Mouse (Mus musculus): Measurements from ENCODE around the gene Pknox2.

The Pknox2 gene

GRCm38 (mm10) chr9:37099595-37099994, 47.6 kb downstream of the Pknox2 start:
- DNase-seq = no peak

GRCm38 (mm10) chr9:37098600-37098999, 48.6 kb downstream of the Pknox2 start:
- DNase-seq = no peak

DNA sequence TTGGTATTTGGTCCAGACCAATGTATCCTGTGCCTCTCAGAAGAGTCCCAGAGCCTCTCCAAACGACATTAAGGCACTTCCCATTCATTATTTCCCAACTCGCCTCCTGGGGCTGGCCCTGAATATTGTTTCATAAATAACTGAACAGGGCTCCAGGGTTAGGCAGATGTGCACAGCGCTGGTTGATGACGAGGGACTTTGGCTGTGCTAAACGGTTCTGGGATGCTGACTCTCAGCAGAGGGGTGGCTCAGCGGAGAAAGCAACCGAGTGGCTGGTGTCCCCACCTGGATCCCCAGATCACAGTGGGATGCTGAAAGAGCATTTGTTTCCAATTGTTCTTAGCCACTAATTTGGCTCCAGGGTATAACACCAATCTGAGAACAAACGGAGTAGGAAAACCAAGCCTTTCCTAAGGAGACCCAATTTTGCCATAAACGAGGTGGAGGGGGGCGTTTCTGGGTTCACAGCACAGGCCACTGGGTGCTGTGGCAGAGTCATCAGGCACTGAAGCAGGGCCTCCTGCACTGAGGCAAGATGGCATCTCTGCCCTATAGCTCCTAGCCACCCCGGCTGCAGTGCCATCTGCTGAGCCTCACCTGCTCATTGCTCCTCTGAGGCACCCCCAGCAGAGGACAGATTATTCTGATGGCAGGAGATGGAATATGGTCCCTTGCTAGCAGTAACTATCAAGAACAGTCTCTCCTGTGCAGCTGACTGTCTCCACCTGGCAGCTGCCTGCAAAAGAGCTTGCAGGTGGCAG, 52.8 kb downstream of the Pknox2 start:
- no peak for DNase-seq

DNA sequence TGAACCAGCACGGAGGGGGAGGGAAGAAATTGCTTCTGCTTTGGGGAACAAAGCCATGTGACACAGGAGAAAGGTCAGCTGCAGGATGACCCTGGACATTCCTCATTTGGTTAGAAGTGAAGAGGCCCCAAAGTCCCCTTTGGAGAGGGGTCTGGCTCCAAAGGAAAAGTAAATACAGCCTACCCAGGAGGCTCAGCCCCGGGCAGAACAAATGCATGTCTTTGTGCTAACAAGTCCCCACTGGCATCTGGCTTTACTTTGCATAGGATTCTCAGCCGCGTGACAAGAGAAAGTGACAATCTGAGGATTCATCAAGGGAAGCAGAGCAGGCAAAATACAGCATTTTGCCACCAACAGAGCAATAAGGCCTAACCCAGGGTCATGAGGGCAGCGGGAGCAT, 54.1 kb downstream of the Pknox2 start:
- no peak for DNase-seq

DNA sequence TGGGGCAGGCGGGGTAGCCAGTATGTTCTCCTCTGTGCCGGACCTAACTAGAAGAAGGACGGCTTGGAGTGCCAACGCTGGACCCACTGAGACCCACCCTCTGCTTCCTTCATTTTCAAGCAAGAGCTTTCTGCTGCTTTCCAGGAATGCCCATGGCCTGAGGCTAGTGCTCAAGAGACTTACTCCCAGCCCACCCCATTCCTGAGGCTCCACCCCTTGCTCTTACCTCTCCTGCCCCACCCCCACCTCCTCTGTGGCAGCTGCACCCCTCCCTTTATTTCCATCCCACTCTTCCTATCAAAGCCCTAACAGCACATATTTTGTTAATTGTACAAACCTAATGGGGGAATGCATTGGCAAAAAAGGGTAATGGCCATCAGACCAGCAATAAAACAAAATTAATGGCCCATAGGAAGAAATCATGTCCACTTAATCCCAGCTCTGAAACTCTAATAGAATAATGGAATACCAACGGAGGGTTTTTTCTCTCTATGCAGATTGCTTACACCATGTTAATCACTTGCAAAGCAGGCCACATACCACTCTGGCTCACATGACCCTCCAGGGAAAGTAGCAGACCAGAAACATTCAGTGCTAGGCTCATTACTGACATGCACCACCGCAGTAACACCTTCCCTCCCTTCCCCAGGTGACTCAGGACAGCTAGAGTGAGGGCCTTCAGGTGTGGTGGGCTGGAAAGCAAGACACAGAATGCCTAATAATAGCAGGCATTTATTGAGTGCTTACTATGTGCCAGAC, 57.1 kb downstream of the Pknox2 start:
- no peak for DNase-seq

DNA sequence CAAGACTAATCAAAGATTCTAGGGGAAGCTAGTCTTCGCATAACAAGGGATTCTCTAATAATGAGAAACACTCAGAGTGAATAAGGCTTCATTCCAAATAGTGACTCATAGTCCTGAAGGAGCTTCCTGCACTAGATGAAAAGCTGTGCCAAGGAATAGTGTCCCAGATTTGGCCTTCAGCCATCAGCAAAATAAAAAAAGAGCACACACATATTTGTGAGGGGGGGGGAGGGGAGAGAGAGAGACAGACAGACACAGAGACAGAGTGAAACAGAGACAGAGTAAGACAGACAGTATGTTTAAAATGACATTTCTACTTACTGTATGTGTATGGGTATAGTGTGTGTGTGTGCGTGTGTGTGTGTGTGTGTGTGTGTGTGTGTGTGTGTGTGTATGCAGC, 61.8 kb downstream of the Pknox2 start:
- DNase-seq = no peak

- DNase-seq = no peak
Observed at GRCm38 (mm10) chr9:37082246-37082645, 65.0 kb downstream of the Pknox2 start.

- DNase-seq = no peak
Observed at GRCm38 (mm10) chr9:37080309-37080708, 66.9 kb downstream of the Pknox2 start.

GRCm38 (mm10) chr9:37077063-37077418, 70.2 kb downstream of the Pknox2 start:
- DNase-seq = no peak

DNA sequence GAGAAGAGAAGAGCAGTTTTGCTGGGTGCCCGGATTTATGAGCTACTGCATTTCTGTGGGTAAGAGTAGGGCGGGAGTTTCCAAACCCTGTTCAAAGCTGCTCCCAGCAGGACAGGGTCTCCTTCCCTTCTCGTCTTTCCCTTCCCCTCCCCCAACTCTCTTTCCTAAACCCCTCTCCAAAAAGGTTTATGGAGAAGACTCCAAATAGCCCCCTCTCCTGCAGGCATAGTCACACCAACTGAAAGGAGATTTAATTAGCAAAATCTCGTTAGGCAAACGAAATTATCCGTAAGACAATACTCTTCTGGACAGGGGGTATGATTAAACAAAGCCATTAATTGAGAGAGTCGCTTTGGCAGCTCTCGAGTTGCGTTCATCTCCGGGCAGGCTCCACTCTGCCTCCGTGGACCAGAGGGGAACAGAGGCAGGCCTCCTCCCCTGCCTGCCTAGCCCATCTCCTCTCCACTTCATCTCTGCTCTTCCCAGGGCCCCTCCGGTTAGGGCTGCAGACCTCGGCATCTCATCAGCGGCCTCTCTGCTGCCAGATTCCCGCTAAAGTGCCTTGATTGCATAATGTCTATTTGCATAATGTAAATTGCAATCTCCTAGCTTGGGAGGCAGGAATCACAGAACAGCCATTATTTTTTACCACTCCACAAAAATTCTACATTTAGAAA, 70.7 kb downstream of the Pknox2 start:
- DNase-seq = no peak

DNA sequence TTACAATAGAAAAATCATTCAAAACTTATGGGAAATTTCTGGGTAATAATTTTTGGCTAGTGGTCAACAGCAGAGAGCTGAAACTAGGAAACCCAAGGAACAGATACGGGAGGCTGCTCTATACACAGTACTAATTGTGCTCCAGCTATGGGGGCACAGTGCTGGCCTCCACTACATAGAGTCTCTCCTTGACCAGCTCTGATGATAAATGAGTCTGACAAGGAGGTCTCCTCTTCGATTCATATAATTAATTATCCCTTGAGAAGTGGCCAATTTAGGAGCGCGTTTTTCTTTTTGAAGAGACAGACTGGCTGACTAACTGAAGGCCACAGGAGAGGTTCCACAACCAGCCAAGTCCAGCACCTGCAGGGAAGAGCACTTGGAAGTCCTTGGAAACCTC, 71.3 kb downstream of the Pknox2 start:
- no peak for DNase-seq

DNA sequence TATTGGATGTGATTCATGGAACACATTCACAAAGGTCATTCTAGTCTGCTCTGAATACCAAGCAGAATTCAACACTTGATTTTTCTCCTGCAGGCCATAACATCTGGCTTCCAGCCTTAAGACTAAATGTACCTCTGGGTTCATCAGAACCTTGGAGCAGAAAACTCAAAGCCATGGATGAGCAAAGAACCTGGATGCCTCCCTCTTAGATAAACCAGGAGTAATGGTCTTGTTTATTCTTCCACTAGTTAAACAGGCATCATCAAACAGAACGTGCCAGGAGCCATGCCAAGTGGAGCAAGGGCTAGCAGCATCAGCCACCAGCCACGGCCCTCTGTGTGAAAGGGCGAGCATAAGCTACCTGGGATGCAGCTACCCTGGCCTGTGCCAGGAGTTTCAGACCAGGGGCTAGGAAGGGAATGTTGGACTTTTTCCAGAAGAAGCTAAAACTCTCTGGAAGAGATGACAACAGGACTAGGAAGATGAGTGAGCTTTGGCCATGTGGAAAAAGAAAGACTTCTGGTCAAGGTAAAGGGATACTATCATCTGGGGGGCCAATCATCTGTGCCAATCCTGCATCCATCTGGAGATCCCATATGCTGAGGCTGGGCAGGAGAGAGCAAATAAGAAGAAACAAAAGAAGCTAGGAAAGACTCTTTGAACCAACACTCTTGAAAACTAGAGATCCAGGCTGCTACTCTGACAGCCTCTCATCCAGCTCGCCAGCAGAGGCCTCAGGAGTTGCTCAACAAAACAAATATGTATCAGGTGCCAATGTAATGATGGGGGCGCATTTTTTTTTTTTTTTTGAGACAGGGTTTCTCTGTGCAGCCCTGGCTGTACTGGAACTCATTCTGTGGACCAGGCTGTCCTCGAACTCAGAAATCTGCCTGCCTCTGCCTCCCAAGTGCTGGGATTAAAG, 77.6 kb downstream of the Pknox2 start:
- DNase-seq = no peak

DNA sequence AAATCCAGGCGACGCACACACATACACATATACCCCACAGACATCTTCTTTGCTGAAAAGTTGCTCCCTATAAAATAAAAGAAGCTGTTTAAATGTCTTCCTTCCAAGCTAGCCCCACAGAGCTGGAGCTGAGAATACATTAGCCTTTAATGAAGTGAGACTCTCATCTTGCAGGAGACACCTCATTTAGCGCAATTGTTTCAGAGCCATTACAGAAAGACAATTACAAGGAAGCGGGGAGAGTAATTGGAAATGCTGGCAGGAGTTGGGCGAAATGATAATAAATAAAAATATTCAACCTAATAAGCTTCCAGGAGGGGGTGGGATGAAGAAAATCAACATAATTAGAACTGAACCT, 79.8 kb downstream of the Pknox2 start:
- no peak for DNase-seq

DNA sequence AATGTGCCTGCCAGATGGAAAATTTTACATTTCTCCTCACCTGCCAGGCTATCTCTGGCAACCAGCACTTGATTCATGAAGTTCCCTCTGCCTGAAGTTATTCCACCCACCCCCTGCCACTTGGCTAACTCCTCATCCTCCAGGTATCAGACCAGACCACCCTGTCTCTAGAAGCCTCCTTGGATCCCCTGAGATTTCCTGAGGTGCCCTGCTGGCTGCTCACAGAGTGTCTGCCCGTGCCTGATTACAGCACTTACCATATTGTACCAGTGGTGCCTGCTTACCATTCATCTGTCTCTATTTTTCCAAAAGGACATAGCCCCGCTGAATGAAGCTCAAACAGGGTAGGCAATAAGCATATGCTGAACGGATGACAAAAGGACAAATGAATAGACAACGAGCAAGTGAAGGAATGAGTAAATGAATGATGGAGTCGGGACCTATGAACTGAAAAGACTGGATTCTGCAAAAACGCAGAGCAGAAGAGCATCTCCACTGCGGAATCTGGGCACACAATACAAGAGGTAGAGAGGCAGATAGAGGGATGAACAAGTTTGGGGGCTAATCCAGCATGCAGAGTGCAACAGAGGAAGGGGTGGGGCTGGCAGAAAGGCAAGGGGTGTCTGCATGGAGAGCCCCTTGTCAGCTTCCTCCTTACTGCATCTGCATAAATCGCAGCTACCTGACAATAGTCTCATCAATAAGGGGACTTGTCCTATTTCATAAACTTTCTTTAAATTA, 80.3 kb downstream of the Pknox2 start:
- DNase-seq = no peak

GRCm38 (mm10) chr9:37061627-37062026, 85.6 kb downstream of the Pknox2 start:
- no peak for DNase-seq

GRCm38 (mm10) chr9:37054703-37055102, 92.5 kb downstream of the Pknox2 start:
- DNase-seq = no peak

GRCm38 (mm10) chr9:37053601-37054512, 93.3 kb downstream of the Pknox2 start:
- DNase-seq = no peak

GRCm38 (mm10) chr9:37053041-37053440, 94.2 kb downstream of the Pknox2 start:
- DNase-seq = no peak

- no peak for DNase-seq
Observed at GRCm38 (mm10) chr9:37051669-37052068, 95.5 kb downstream of the Pknox2 start.

DNA sequence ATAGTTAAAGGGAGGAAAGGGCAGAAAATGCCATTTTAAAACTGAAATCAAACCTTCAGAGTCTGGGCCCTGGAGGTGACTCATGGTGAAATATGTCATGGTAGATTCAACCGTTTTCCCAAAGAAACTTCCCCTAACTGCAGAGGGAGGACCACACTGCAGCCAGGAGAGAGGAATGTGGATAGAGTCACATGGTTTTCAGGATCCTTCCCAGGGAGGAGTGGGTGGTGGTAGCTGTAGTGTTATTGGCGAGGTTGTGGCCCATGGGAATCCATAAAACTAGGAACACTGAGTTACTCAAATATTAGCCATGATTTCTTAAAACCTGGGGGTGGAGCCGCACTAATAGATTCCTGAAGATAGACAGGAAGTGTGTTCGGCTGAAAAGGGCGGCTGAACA, 99.7 kb downstream of the Pknox2 start:
- DNase-seq = no peak

- DNase-seq = no peak
Observed at GRCm38 (mm10) chr9:37045875-37046274, 101.3 kb downstream of the Pknox2 start.

Measured in thymus, postnatal 4 days (tissue).